Mouse (Mus musculus): ENCODE data around the gene Ssu2. TPM values are rescaled to one million over a fixed set of nuclear protein-coding genes. Genes with fewer than 3 reads are reported as not detected.

Gene Ssu2
- under 1 TPM; 0.64 to 0.75 TPM for total RNA-seq (2021)
- long read RNA-seq, experiment 1, partial matches to known transcripts, result 0 of 1 reads
- long read RNA-seq, experiment 1, other reads (novel, unspliced or antisense), result 1 of 1 reads
- long read RNA-seq, experiment 2, result 0 reads

DNA sequence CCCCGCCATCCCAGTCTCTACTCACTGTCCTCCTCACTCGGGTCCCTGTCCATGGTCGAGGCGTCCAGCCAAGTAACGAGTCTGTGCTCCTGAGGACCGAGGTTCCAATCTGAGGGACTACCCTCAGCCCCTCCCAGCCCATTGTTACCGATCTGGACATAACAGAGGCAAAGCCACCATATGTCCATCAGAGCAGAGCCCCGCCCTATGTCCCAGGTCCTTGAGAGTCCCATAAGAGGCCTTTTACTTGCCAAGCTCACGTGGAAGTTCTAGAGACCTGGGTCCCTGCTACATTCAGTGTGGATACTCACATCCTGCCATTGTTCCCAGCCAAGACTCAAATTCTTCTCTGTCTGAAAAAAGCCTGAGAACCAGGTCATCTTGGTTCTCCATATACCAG lies at the start of gene Ssu2:
Ssu2 (minus strand) TSS at position 77 of the 400 bp plus-strand sequence.
- H3K4me3 ChIP-seq, result peak within 1 kb of the TSS; percentile 35
- intact Hi-C loops (cut with DNase I), result no loop called here
- H3K27ac ChIP-seq, result peak within 1 kb of the TSS; percentile 56; the same call in 1 of the 2 replicates
- TF ChIP-seq CTCF (IDR thresholded peaks at IDR 0.05), result no peak
- DNase-seq, result no peak

DNA sequence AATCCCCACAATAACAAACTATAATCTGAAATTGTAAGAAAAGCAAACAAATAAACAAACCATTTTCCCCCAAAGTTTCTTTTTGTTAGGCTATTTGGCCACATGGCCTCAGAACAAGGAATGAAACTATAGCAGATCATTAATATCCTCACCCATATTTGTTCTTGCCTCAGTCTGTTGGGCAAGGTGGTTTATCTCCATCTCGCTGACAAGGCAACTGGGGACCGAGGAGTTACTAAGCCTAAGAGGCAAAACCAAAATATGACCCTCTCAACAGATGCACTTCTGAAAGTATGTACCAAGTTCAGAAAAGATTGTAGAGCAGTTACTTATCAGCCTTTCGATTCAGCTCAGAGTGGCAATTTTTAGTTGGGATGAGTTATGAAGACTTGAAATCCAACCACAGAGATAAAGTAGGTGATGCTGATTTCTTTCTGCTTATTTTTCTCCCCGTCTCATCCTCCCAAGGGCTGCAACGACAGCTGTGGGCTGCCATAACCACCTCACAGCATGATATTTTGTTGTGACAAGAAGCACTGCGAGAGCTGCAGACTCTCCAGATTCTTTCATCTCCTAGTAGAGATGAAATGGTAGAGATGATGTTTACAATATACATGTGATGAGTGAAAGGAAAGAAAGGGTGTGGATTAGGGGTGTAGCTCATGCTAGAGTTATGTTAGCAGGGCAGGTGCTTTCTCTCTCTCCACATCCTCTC lies 38.4 kb upstream of the Ssu2 start:
- Histone ChIP-seq H3K4me3 (no peak overlapping the region), H3K27ac (no peak overlapping the region)
- DNase-seq, result no peak
- intact Hi-C loops (cut with DNase I), result no loop called here
- TF ChIP-seq CTCF (IDR thresholded peaks at IDR 0.05), result no peak

DNA sequence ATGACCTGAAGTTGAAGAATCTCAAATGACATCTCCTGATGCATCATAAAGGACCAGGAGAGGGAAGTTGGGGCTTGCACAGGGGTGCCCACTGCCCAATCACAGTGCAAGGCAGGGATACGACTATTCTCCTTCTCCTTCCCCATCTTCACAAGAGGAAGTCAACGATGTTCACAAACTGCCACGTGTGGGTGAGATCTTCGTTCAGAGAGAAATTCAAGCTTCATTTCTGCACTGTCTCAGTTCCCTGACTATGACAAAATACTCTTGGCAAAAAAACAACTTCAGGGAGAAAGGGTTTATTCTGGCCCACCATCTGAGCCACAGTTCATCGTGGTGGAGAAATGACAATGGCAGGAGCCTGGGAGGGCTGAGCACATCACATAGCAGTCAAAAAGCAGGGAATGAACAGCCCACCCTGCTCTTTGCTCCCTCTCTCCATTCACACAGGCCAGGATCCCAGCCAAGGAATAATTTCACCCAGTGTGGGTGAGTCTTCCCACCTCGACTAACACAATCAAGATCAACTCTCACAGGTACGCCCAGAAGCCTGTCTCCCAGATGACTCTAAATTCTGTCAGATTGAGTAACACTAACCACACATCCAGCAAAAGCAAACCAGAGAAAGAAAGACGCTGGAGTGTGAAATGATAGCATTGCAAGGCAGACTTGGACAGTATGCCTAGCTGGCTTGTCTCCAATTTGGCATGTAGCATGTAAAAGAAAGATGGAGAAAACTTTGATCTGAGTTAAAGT lies 36.1 kb upstream of the Ssu2 start:
- TF ChIP-seq CTCF (IDR thresholded peaks at IDR 0.05), result no peak
- intact Hi-C loops (cut with DNase I), result no loop called here
- no peak overlapping the region for H3K4me3 ChIP-seq
- no peak for DNase-seq
- H3K27ac ChIP-seq, result no peak overlapping the region

DNA sequence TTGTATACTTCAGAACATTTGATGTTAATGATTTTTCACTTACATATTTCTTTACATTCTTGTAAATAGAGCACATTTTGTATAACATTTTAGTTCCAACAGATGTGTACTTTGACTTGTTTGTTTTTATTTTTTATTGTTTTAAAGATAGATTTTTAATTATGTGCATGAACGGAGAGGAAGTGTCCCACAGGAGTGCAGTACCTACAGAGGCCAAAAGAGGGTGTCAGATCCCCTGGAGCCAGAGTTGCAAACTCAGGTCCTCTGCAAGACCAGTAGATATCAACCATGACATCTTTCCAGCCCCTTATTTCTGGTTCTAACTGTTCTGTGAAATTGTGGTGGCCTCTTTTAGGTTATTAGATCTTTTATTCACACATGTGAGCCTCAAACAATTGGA lies 33.1 kb upstream of the Ssu2 start:
- intact Hi-C loops (cut with DNase I), result no loop called here
- TF ChIP-seq CTCF (IDR thresholded peaks at IDR 0.05), result peak; percentile 5; the same call in 1 of the 2 replicates
- no peak for DNase-seq

DNA sequence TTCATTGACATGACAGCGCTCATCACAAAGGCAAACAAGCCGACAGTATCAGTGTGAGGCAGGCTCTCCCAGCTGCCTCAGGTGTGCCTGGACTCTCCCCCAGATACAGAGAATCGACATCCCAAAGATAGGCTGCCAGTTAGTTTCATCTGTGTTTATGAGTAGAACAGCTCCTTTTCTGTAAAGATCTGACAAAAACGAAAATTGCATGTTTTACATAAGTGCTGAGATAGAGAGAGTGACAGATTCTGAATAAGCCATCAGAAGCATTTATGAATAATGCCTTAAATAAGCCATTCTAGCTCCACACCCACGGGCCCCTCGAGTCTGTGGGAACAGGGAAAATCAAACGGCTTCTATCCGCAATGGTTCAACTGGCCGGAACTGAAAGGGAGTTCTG lies 31.5 kb upstream of the Ssu2 start:
- no peak for DNase-seq
- H3K4me3 ChIP-seq, result no peak overlapping the region
- no peak overlapping the region for H3K27ac ChIP-seq
- intact Hi-C loops (cut with DNase I), result no loop called here
- no peak for TF ChIP-seq CTCF (IDR thresholded peaks at IDR 0.05)

More for the DNA sequence above, 33.1 kb upstream of the Ssu2 start:
- Histone ChIP-seq H3K4me3 (no peak overlapping the region), H3K27ac (no peak overlapping the region)

DNA sequence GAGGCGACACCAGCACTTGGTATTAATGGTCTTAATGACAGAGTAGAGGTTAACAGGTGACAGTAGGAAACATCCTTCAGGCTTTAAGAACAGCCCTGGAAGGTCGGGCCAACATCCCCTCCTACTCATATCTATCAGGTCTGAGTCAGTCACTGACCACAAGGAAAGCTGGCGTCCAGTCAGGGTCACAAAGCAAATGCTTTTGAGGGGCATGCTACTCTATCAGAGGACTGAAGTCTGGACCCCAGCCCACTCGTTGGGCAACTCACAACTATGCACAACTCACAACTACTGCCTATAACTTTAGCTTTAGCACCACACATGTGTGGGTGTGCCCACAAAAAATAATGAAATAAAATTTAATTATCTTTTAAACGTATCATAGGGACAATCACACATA lies 16.3 kb upstream of the Ssu2 start:
- no peak for TF ChIP-seq CTCF (IDR thresholded peaks at IDR 0.05)
- intact Hi-C loops (cut with DNase I), result no loop called here
- no peak for DNase-seq
- Histone ChIP-seq H3K27ac (no peak overlapping the region), H3K4me3 (no peak overlapping the region)

DNA sequence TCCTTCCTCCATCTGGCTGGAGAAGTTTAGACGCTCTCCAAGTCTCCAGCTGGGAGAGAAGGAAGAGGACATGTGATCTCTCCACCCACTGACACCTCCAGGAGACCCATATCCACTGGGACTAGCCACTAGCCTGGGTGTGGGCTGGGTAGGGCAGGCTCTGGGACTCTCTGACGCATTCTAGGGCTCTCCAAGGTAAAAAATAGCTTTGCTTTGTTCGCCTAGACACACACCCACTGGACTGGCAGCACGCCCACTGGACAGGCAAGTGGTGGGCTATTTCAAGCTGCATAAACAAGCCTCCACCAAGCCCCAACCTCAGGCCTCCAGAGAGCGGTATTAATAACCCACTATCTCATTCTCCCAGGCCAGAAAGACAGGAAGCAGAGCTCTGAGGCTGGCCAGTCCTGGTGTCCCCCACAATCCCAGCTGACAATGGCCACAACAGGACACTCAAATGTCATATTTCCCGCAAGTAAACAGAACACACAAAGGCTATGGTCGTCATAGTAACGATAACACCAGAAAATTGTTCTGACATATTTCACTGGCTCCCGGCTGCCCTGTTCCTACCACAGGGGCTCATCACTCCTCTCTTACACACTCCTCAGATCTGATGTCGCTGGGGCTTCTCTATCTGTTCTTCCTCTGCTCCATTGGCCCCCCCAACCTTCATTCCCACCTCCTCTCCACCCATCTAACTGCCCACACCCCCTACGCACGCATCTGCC lies 14.3 kb upstream of the Ssu2 start:
- H3K27ac ChIP-seq, result peak overlapping the region; percentile 79
- no peak overlapping the region for H3K4me3 ChIP-seq
- TF ChIP-seq CTCF (IDR thresholded peaks at IDR 0.05), result no peak
- intact Hi-C loops (cut with DNase I), result no loop called here
- DNase-seq, result peak; percentile 91

DNA sequence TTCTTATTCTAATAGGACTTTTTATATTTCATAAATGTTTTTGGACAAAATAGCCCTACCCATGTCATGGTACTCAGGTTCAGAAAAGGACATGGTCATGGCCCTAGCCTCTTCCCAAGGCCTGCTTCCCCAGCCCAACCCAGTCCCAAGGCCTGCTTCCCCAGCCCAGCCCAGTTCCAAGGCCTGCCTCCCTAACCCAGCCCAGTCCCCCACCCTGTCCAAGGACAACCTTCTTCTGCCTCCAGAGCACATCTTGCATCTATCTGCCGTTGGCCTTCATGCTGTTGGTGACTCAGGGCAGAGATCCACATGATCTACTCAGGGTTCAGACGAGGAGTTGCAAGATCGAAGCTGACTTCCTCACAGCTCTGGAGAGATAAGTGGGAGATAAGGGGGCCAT lies 9.5 kb upstream of the Ssu2 start:
- H3K4me3 ChIP-seq, result no peak overlapping the region
- H3K27ac ChIP-seq, result no peak overlapping the region
- no peak for TF ChIP-seq CTCF (IDR thresholded peaks at IDR 0.05)
- intact Hi-C loops (cut with DNase I), result no loop called here
- peak; percentile 27 for DNase-seq

DNA sequence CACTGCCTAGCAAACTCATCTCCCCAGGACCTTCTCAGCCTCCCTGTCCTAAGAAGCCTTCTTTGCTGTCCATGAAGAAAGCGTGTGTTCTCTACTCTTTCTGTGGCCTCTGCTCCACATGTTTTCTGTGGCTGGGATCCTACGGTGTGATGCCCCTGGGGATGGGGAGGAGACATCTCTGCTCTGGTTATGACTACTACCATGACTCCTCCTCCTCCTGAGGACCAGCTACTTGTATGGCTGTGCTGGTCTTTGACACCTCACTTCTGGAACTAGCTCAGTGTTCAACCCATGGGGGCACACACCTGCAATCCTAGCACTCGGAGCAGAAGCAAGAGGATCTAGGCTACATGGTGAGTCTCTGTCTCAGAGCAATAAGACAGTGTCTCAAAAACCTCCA lies 8.5 kb upstream of the Ssu2 start:
- no peak overlapping the region for H3K27ac ChIP-seq
- no peak overlapping the region for H3K4me3 ChIP-seq
- intact Hi-C loops (cut with DNase I), result no loop called here
- no peak for DNase-seq
- TF ChIP-seq CTCF (IDR thresholded peaks at IDR 0.05), result no peak

DNA sequence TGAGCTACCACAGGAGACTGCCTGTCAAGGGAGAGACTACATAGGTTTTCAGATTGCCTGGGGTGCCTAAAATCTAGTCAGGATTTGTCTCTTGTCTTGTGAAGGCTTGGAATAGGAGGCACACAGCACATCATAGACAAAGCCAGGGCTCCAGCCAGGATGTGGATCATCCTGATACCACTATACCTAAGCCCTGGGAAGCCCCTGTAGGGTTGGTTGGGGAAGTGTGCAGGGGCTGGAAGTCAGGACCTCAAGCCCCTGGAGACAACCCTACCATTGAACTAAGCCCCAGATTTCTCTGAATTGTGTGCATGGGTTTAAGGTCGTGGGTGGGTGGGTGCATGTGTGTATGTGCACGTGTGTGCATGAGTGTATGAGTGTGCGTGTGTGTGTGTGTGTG lies 562 bp upstream of the Ssu2 start:
- no peak for DNase-seq
- no peak for TF ChIP-seq CTCF (IDR thresholded peaks at IDR 0.05)
- peak overlapping the region; percentile 56; the same call in 1 of the 2 replicates for H3K27ac ChIP-seq
- intact Hi-C loops (cut with DNase I), result no loop called here
- H3K4me3 ChIP-seq, result no peak overlapping the region

DNA sequence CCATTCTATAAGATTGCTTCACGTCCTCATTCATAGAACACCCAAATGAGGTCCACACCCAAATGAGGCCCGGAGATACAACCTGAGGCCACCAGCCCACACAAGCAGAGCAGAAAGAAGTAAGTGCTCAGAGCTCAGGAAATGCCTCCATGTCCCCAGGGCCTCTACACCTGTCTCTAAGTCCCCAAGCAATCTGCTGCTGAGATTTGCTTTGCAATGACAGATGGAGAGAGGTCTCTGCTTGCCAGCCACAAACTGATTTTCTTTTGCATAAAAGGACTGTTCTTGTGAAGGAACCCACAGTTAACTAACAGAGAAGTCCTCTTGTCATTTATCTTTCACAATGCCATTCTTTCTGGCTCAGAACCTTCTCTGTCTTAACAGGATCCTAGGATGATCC lies 1.6 kb downstream of the Ssu2 start:
- no peak for TF ChIP-seq CTCF (IDR thresholded peaks at IDR 0.05)
- Histone ChIP-seq H3K27ac (no peak overlapping the region), H3K4me3 (no peak overlapping the region)
- DNase-seq, result no peak
- intact Hi-C loops (cut with DNase I), result no loop called here

DNA sequence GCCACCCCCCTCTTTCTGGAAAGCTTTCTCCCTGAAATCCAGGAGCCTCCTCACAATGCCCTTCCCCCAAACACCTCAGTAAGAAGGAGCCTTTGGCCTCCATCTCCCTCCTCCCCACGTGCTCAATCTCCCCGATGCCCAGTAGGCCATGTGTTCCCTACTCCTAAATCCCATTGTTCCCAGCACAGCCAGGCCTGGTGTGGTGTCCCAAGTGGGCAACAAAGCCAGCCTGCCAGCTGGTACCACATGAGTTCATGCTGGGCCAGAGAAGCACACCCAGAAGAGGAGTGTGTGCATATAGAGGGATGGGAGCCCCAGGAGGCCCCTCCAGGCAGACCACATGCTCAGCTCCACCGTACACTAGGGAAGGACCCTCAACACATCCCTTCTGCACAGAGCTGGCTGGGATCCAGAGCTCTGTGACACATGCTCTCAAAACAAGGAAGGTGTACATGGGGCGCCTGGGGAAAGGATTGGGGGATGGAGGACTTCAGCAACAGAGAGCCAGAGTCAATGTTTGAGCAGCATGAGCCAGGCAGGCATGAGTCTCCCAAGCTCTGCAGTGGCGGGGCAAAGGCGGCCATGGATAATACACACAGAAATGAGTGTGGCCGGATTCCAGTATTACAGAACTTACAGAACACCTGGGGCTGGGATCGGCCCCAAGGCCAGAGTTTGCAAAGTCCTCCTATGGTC lies 4.7 kb downstream of the Ssu2 start:
- no peak for DNase-seq
- no peak overlapping the region for H3K4me3 ChIP-seq
- intact Hi-C loops (cut with DNase I), result no loop called here
- no peak for TF ChIP-seq CTCF (IDR thresholded peaks at IDR 0.05)
- no peak overlapping the region for H3K27ac ChIP-seq
